In genomic region chr7:130631553-130632378, GRCm38 (mm10) we compare ENCODE assay signal across 9 mouse cellular contexts. TPM values are rescaled to one million over a fixed set of nuclear protein-coding genes. Genes with fewer than 3 reads are reported as not detected.
DNase-seq lines count a peak whose midpoint lies in the region; ATAC-seq and TF ChIP-seq lines count a peak whose summit lies in the region.
"Had no signal": no experiment of that assay in that cellular context is flagged by ENCODE, and none has a peak within 500 bp of the region (broad histone marks: within the 10 kb centered on the region; RNA-seq: fewer than 3 reads in every experiment).

No protein-coding gene starts in this region.

- H3K9ac ChIP-seq in heart, embryonic 16.5 days (ENCODE audit: low read length) = no peak overlapping the region
- H3K9ac ChIP-seq in liver, postnatal 0 days (replicated peaks) = no peak overlapping the region
- H3K9ac ChIP-seq: neural tube, embryonic 12.5 days had no signal

- H3K27me3 ChIP-seq in heart, embryonic 16.5 days (ENCODE audit: control insufficient read depth, insufficient read depth, low read length) = no peaks in the 10 kb centered on the region
- no peaks in the 10 kb centered on the region for H3K27me3 ChIP-seq in liver, postnatal 0 days (ENCODE audit: insufficient read depth, low read length)
- H3K27me3 ChIP-seq: neural tube, embryonic 12.5 days had no signal

- TF ChIP-seq CTCF in liver, postnatal 0 days (IDR thresholded peaks at IDR 0.05; ENCODE audit: low read depth) = peak; percentile 19; the same call in 1 of the 2 replicates

- peak overlapping the region; percentile 72 for H3K27ac ChIP-seq in heart, embryonic 16.5 days (ENCODE audit: low read length)
- H3K27ac ChIP-seq in liver, postnatal 0 days (ENCODE audit: low read depth) = no peak overlapping the region
- H3K27ac ChIP-seq: neural tube, embryonic 12.5 days had no signal

- ATAC-seq in heart, embryonic 16.5 days (replicated peaks; ENCODE audit: extremely low read depth, insufficient read depth, low FRiP score) = peak; percentile 62; the same call in 1 of the 2 replicates
- peak; percentile 17; the same call in 1 of the 2 replicates for ATAC-seq in liver, postnatal 0 days
- ATAC-seq in monocyte, adult 5-6 weeks (replicated peaks; ENCODE audit: insufficient number of reproducible peaks, low FRiP score, low TSS enrichment, poor library complexity, severe bottlenecking) = no peak

- H3K36me3 ChIP-seq in heart, embryonic 16.5 days (ENCODE audit: control insufficient read depth, insufficient read depth) = no peaks in the 10 kb centered on the region
- H3K36me3 ChIP-seq in liver, postnatal 0 days (replicated peaks; ENCODE audit: insufficient read depth, low read length) = no peaks in the 10 kb centered on the region
- H3K36me3 ChIP-seq: neural tube, embryonic 12.5 days had no signal

- H3K4me2 ChIP-seq in heart, embryonic 16.5 days (ENCODE audit: low read depth, low read length) = peak overlapping the region; percentile 39
- 0 out of 2 replicates have a peak overlapping the region, but pooled peaks have one; percentile 32 for H3K4me2 ChIP-seq in liver, postnatal 0 days (ENCODE audit: low read depth, low read length)
- H3K4me2 ChIP-seq: neural tube, embryonic 12.5 days had no signal

- H3K4me1 ChIP-seq in heart, embryonic 16.5 days (ENCODE audit: control insufficient read depth, insufficient read depth, low read length) = peaks cover 35% of the 10 kb centered on the region
- peaks cover 19% of the 10 kb centered on the region for H3K4me1 ChIP-seq in liver, postnatal 0 days (ENCODE audit: insufficient read depth)
- H3K4me1 ChIP-seq: neural tube, embryonic 12.5 days had no signal

- peak; percentile 33 for DNase-seq in embryo, embryonic 10 days (ENCODE audit: low spot score)
- no peak for DNase-seq in embryo, embryonic 9.5 days (ENCODE audit: extremely low spot score)
- DNase-seq in right cerebral cortex, adult 18-20 months = peak; percentile 17
- no peak for DNase-seq in right cerebral cortex, adult 2 months (ENCODE audit: low spot score in 2 of 2)
- DNase-seq in liver, postnatal 0 days = peak; percentile 65
- peak; percentile 84 for DNase-seq in testis, postnatal 10 days (ENCODE audit: low spot score)

- no peak overlapping the region for H3K4me3 ChIP-seq in heart, embryonic 16.5 days (ENCODE audit: low read length)
- H3K4me3 ChIP-seq in liver, postnatal 0 days (ENCODE audit: low read depth, low read length) = no peak overlapping the region
- H3K4me3 ChIP-seq: neural tube, embryonic 12.5 days had no signal

- H3K9me3 ChIP-seq in heart, embryonic 16.5 days (replicated peaks; ENCODE audit: control insufficient read depth, low read length) = no peaks in the 10 kb centered on the region
- no peaks in the 10 kb centered on the region for H3K9me3 ChIP-seq in liver, postnatal 0 days (ENCODE audit: low read length)
- H3K9me3 ChIP-seq: neural tube, embryonic 12.5 days had no signal

- no peak for TF ChIP-seq EP300 in liver, postnatal 0 days (IDR thresholded peaks at IDR 0.05; ENCODE audit: low read depth)

- WGBS in heart, embryonic 16.5 days = 47% methylated on average over 22 of the region's 22 CpGs
- 40% methylated on average over 22 of the region's 22 CpGs for WGBS in liver, postnatal 0 days (ENCODE audit: insufficient replicate concordance)

RNA-seq across cellular contexts. Expression of gene Tacc2, which starts 54.5 kb away (rescaled TPM):
- 45.0 and 47.0 TPM in 2 replicates for polyA plus RNA-seq in heart, embryonic 16.5 days (2015; fragmentation: Nextera tagmentation; extraction: Ambion mirVana)
- polyA plus RNA-seq in liver, postnatal 0 days (2015; fragmentation: Nextera tagmentation; extraction: Ambion mirVana) = 3.5 and 3.8 TPM in 2 replicates
- total RNA-seq in monocyte, adult 5-6 weeks (2017) = 0.43 to 1.5 TPM in 2 of 3 replicates, not detected in the other

RNA-seq across cellular contexts. Expression of gene Nsmce4a, which starts 58.8 kb away (rescaled TPM):
- 123 and 132 TPM in 2 replicates for polyA plus RNA-seq in heart, embryonic 16.5 days (2015; fragmentation: Nextera tagmentation; extraction: Ambion mirVana)
- polyA plus RNA-seq in liver, postnatal 0 days (2015; fragmentation: Nextera tagmentation; extraction: Ambion mirVana) = 67.8 and 72.6 TPM in 2 replicates
- 155 to 185 TPM (median 183 TPM) in 3 replicates for total RNA-seq in monocyte, adult 5-6 weeks (2017)

Comparison
In these comparisons a context has a peak if more than half of its experiments do, and no peak if none do; other contexts are left out.
1. DNase-seq: peak in embryo, embryonic 10 days (single experiment), right cerebral cortex, adult 18-20 months (single experiment), liver, postnatal 0 days (single experiment) and testis, postnatal 10 days (single experiment); none in embryo, embryonic 9.5 days (single experiment) and right cerebral cortex, adult 2 months (0 of 2).